Mouse (Mus musculus): Measurements from ENCODE around the gene Sipa1l1.

GRCm38 (mm10) chr12:82498701-82499100, 329.6 kb downstream of the Sipa1l1 start:
- TF ChIP-seq CTCF (IDR thresholded peaks at IDR 0.05; ENCODE audit: extremely low read depth, insufficient read depth, low read length), result no peak
- no peak for TF ChIP-seq POLR2A (IDR thresholded peaks at IDR 0.05; ENCODE audit: extremely low read depth, insufficient read depth, low read length)

All from cortical plate, adult 2 months (tissue).